Mouse (Mus musculus) midbrain, postnatal 0 days (tissue): ENCODE data around the gene Olfr1218. TPM values are rescaled to one million over a fixed set of nuclear protein-coding genes. Genes with fewer than 3 reads are reported as not detected.

Experiments used
- ATAC-seq: fragments of 200-750 bp; cut with Nextera tagmentation; 2 replicates; pipeline ENCODE4 v1.8.0; 2017; ENCODE audit warnings: moderate number of reproducible peaks, mild to moderate bottlenecking, moderate TSS enrichment, moderate library complexity; ENCODE audit not compliant: low FRiP score
- DNase-seq: peaks from one replicate; pipeline ENCODE4 v3.0.0-alpha.2; 2015; ENCODE audit warnings: low spot score
- H3K27ac ChIP-seq: fragments of 300-500 bp; sonication (generic); 2 replicates; pipeline ENCODE4 v1.5.1; 2014; ENCODE audit warnings: low read depth, mild to moderate bottlenecking, low read length, mixed read lengths
- H3K27me3 ChIP-seq: fragments of 300-500 bp; sonication (generic); 2 replicates; pipeline ENCODE4 v1.6.1; 2014; ENCODE audit warnings: low read length, control low read depth, mixed read lengths; ENCODE audit not compliant: insufficient read depth
- H3K36me3 ChIP-seq: fragments of 300-500 bp; sonication (generic); 2 replicates; pipeline ENCODE4 v1.6.1; 2014; ENCODE audit warnings: low read length, control low read depth, mixed read lengths; ENCODE audit not compliant: insufficient read depth
- H3K4me1 ChIP-seq: fragments of 300-500 bp; sonication (generic); 2 replicates; pipeline ENCODE4 v1.6.1; 2014; ENCODE audit warnings: mild to moderate bottlenecking, control low read depth, antibody characterized with exemption, low read length, mixed read lengths; ENCODE audit not compliant: insufficient read depth
- H3K4me2 ChIP-seq: fragments of 300-500 bp; sonication (generic); 2 replicates; pipeline ENCODE4 v1.6.1; 2014; ENCODE audit warnings: low read depth, mild to moderate bottlenecking, low read length, mixed read lengths; ENCODE audit not compliant: poor library complexity, severe bottlenecking
- H3K4me3 ChIP-seq: fragments of 300-500 bp; sonication (generic); 2 replicates; pipeline ENCODE4 v1.5.1; 2014; ENCODE audit warnings: low read depth, mild to moderate bottlenecking, low read length, moderate library complexity
- H3K9ac ChIP-seq: fragments of 300-500 bp; sonication (generic); replicated peaks from 2 replicates; pipeline ENCODE4 v1.6.1; 2014; ENCODE audit warnings: mild to moderate bottlenecking, low read length, moderate library complexity, mixed read lengths; ENCODE audit not compliant: poor library complexity, severe bottlenecking
- H3K9me3 ChIP-seq: fragments of 300-500 bp; sonication (generic); 2 replicates; pipeline ENCODE4 v1.6.1; 2016; ENCODE audit warnings: low read length, control low read depth
- CTCF ChIP-seq: IDR thresholded peaks from 2 replicates; pipeline ENCODE4 v1.5.1; 2016; ENCODE audit warnings: antibody characterized with exemption, mild to moderate bottlenecking
- WGBS: fragments of 180-500 bp; shearing (Covaris S2); extraction: QIAGEN DNeasy Blood & Tissue Kit; methylation state at CpG from one replicate; pipeline ENCODE4 v1.1.7; 2014; 5-methylcytosine and 5-hydroxymethylcytosine counted together
- polyA plus RNA-seq: library from polyadenylated mRNA; unstranded; fragments of >200 nt; fragmentation: Nextera tagmentation; extraction: Ambion mirVana; gene quantifications from 2 replicates; pipeline ENCODE4 v1.2.1, GENCODE M21; 2015
- total RNA-seq: library from RNA; depleted of rRNA; stranded (reverse); fragments of >200 nt; gene quantifications from 2 replicates; pipeline ENCODE4 v1.2.3, GENCODE M21; 2014; rRNA removed

Olfr1218 gene
- total RNA-seq: not detected in 2 replicates
- not detected in 2 replicates for polyA plus RNA-seq

GRCm38 (mm10) chr2:89061087-89061486, at the start of gene Olfr1218:
Olfr1218 (minus strand) TSS chr2:89061187.
- no peaks in the 10 kb centered on the region for H3K9me3 ChIP-seq
- H3K27me3 ChIP-seq: no peaks in the 10 kb centered on the region
- H3K9ac ChIP-seq: no peak within 1 kb of the TSS
- no peak within 1 kb of the TSS for H3K27ac ChIP-seq
- H3K4me2 ChIP-seq: no peak within 1 kb of the TSS
- ATAC-seq (no peak), DNase-seq (no peak)
- H3K36me3 ChIP-seq: no peaks in the 10 kb centered on the region
- TF ChIP-seq CTCF: no peak
- H3K4me1 ChIP-seq: no peaks in the 10 kb centered on the region
- H3K4me3 ChIP-seq: no peak within 1 kb of the TSS

- Histone ChIP-seq H3K4me1 (no peaks in the 10 kb centered on the region), H3K27ac (no peak within 1 kb of the TSS), H3K4me2 (no peak within 1 kb of the TSS), H3K9me3 (no peaks in the 10 kb centered on the region), H3K27me3 (no peaks in the 10 kb centered on the region), H3K36me3 (no peaks in the 10 kb centered on the region), H3K4me3 (no peak within 1 kb of the TSS), H3K9ac (no peak within 1 kb of the TSS)
- ATAC-seq (no peak), DNase-seq (no peak)
- TF ChIP-seq CTCF: no peak
- 74% methylated on average over 3 of the region's 3 CpGs for WGBS
Observed at GRCm38 (mm10) chr2:89106735-89107134, 45.7 kb upstream of the Olfr1218 start, which contains the start of gene Olfr1220. Olfr1220 (minus strand) TSS chr2:89106835.

GRCm38 (mm10) chr2:89105651-89106050, 44.7 kb upstream of the Olfr1218 start:
- H3K27ac ChIP-seq: no peak overlapping the region
- no peaks in the 10 kb centered on the region for H3K27me3 ChIP-seq
- no peak overlapping the region for H3K4me2 ChIP-seq
- H3K36me3 ChIP-seq: no peaks in the 10 kb centered on the region
- ATAC-seq (no peak), DNase-seq (no peak)
- no peaks in the 10 kb centered on the region for H3K9me3 ChIP-seq
- no peak overlapping the region for H3K9ac ChIP-seq
- H3K4me3 ChIP-seq: no peak overlapping the region
- no peak for TF ChIP-seq CTCF
- no peaks in the 10 kb centered on the region for H3K4me1 ChIP-seq

- no peak for TF ChIP-seq CTCF
- no peak for ATAC-seq
- H3K4me3 ChIP-seq: no peak overlapping the region
- no peaks in the 10 kb centered on the region for H3K9me3 ChIP-seq
- no peak overlapping the region for H3K9ac ChIP-seq
- no peaks in the 10 kb centered on the region for H3K36me3 ChIP-seq
- 92% methylated on average over 1 of the region's 1 CpGs for WGBS
- no peak overlapping the region for H3K4me2 ChIP-seq
- no peaks in the 10 kb centered on the region for H3K27me3 ChIP-seq
- no peaks in the 10 kb centered on the region for H3K4me1 ChIP-seq
- no peak for DNase-seq
- no peak overlapping the region for H3K27ac ChIP-seq
Observed at GRCm38 (mm10) chr2:89093848-89094247, 32.9 kb upstream of the Olfr1218 start.

- no peaks in the 10 kb centered on the region for H3K27me3 ChIP-seq
- no peak within 1 kb of the TSS for H3K27ac ChIP-seq
- DNase-seq: no peak
- no peaks in the 10 kb centered on the region for H3K36me3 ChIP-seq
- H3K9me3 ChIP-seq: no peaks in the 10 kb centered on the region
- no peak for TF ChIP-seq CTCF
- H3K9ac ChIP-seq: no peak within 1 kb of the TSS
- H3K4me2 ChIP-seq: no peak within 1 kb of the TSS
- no peaks in the 10 kb centered on the region for H3K4me1 ChIP-seq
- no peak within 1 kb of the TSS for H3K4me3 ChIP-seq
- WGBS: 59% methylated on average over 1 of the region's 1 CpGs
- ATAC-seq: no peak
Observed at GRCm38 (mm10) chr2:89083413-89083812, 22.4 kb upstream of the Olfr1218 start, which contains the start of gene Olfr1219. Olfr1219 (minus strand) TSS chr2:89083513.

- no peak for ATAC-seq
- H3K4me3 ChIP-seq: no peak overlapping the region
- TF ChIP-seq CTCF: no peak
- H3K4me2 ChIP-seq: no peak overlapping the region
- no peak overlapping the region for H3K27ac ChIP-seq
- H3K4me1 ChIP-seq: no peaks in the 10 kb centered on the region
- no peaks in the 10 kb centered on the region for H3K27me3 ChIP-seq
- no peaks in the 10 kb centered on the region for H3K9me3 ChIP-seq
- no peak for DNase-seq
- H3K36me3 ChIP-seq: no peaks in the 10 kb centered on the region
- H3K9ac ChIP-seq: no peak overlapping the region
Observed at GRCm38 (mm10) chr2:89081487-89081886, 20.5 kb upstream of the Olfr1218 start.
